Mouse (Mus musculus) spleen, postnatal 10 days (tissue): ENCODE results near the gene Tcte1.

Source experiments
- DNase-seq, 2 experiments: peaks; one replicate each; pipeline ENCODE4 v3.0.0; 2021 to 2022; ENCODE audit warnings: low spot score in 2 of 2

Tcte1 gene

DNA sequence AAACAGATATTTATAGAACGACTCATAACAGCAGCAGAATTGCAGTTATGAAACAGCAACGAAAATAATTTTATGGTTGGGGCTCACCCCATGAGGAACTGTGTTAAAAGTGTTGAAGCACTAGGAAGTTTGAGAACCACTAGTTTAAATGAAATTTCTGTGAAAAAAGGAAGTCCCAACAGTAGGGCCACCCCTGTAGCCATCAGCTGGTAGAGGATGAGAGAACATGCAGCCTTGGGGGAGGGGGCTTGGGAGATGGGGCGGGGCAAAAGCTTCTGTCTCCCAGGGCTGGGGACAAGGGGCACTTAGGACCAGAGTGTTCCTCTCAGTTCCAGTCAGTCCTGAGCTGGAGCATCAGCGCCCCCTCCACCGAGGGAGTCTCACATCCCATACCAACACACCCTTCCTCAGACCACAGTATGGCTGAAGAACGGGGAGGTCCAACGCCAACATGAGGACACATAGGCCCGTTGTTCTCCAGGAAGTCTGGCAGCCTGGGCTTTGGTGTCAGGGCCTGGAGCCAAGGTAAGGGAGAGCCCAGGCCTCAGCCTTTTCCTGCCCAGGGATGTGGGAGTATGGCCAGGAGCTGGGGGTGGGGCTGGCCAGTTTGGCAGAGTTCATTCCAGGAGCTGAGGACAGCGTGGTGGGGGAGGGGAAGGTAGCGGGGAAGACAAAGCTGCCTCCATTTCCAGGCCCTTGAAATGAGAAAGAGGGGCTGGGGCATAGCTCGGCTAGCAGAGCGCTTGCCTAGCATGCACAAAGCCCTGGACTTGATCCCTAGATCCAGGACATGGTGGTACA, 61.1 kb downstream of the Tcte1 start:
- peak in 1 of 2 experiments; percentile 53 for DNase-seq

DNA sequence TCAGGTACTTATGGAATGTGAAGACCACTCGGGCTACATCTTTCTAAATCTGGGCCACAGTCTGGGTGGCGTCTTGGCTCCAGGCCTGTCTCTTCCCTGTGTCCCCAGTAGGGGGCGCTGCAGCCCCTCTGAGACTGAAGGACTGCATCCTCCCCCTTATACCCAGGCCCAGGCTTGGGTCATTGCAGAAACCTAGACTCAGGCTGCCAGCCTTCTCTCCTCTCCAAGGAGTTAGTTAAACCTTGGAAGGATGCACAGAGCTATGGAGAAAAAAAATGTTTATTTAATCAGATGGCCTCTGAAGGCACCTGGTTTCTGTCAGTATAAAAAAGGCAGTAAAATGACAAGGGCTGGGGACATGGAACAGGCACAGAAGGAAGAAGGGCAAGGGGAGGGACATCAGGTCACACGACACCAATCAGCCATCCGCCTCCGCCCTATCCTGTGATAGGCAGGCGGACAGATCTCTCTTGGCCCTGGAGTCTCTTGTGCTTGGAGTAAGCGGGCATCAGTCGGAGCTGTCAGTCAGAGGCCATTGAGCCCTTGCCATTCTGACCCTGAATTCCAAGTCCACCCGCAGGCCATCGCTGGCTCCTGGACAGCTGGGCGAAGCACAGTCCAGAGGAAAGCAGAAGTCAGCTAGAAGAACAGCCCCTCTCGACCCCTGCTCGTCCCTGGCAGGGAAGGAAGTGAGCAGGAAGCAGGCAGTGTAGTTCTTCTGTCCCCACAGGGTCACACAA, 61.9 kb downstream of the Tcte1 start:
- DNase-seq: peak; percentile 61 to 81

DNA sequence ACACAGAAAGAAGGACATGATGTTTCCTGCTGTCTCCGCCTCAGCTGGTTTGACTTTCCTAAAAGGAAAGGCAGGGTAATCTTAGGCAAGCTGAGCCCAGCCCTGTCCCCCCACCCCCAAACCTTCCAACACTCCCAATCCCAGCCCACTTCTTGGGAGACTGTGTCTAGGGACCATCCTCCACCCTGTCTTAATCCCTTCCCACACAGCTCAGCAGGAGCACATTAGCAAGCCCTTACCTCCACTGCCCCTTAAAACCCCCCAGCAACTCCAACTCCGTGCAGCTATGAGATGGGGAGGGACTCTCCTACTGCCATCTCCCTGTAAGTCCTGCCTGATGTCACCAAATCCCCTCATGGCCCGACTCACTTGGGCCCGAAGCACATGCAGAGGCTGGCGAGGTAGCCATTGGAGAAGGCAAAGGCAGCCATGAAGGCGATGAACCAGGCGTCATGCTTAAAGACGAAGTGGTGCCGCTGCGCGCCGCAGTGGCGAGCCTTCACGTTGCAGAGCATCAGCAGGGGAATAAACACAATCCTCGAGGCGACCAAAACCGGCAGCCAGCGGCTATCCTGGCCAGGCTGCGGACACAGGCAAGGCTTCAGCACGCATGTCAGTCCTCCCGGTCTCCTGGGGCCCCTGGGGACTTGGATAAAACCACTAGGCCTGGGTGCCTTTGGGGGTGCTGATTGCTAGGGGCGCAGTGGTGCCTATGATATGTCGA, 62.7 kb downstream of the Tcte1 start:
- no peak for DNase-seq

DNA sequence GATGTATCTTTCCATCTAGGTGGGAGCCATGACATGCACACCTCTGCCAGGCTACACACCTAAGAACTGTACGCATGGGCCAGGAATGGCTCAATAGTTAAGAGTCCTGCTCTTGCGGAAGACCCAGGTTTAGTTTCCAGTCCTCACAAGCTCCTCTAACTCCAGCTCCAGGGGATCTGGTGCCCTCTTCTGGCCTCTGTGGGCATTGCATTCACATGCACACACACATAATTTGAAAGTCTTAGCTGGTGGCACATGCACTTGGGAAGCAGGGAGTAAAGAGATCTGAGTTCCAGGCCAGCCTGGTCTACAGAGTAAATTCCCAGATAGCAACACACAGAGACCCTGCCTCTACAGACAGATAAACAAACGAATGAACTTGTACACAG, 63.2 kb downstream of the Tcte1 start:
- DNase-seq: peak in 1 of 2 experiments; percentile 67

DNA sequence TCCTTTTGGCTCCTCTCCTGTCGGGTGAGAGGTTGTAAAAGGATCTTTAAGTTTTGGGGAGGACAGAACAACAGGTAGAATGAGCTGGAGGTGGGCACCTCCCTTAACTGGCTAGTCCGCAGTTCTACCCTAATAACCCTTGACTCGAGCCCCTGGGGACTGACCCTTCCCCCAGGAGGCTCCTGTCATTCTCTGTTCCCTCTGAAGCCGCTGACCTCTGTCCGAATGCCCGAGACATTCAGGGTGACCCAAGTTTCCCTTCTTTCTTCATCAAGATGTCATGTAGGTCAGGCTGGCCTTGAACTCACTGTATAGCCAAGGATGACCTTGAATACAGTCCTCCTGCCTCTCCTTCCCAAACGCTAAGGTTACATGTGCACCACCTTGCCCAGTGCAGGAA, 65.1 kb downstream of the Tcte1 start:
- DNase-seq: no peak

DNA sequence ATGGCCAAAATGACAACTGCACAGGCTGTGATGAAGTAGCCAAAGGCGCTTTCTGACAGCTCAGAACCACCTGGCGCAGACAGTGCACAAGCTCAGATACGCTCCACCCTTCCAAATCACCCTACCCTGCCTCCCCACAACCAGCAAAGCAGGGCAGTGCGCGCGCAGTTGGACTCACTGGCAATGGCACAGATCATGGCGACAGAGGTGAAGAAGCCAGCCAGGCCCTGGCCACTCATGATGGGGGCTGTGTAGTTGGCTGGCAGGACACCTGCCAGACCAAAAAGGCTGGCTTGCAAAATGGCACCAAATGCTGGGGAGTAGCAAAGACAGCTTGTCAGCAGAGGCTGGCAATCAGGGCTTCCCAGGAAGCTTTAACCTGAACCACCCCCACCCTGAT, 66.0 kb downstream of the Tcte1 start:
- no peak for DNase-seq

DNA sequence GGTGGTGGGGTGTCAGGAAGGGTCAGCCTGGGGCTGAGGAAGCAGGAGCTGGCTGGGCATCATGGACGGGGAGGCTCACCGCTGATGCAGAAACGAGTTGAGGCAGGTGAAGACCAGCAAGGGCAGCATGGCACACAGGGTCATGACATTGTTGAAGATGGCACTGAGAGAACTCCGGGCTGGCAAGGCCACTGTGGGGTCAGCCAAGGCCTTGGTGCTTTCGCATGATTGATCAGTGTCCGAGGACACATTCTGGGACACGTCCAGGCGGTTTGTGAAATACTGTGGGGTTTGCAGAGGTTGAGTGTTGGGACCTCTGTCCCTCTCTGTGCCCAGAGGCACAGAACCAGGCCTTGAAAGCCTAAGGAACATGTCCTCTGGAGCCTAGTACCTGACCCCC, 66.6 kb downstream of the Tcte1 start:
- no peak for DNase-seq

DNA sequence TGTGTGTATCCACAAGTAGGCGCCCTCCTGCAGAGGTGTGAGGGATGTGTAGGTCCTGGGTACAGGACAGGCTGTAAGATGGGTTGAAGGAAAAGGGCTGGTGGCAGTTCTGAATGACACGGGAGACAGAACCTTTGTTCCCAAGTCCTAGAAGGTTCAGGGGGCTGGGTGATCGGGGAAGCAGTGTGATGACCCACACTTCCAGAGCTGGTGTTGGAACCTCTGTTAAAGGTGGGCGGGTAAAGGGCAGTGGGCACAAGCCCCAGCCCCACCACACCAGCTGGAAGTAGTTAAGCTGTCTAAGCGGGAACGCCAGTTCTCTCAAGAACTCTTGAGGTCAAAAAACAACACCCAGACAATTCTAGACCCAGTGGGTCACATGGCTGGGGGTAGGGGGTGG, 67.2 kb downstream of the Tcte1 start:
- peak in 1 of 2 experiments; percentile 10 for DNase-seq

DNA sequence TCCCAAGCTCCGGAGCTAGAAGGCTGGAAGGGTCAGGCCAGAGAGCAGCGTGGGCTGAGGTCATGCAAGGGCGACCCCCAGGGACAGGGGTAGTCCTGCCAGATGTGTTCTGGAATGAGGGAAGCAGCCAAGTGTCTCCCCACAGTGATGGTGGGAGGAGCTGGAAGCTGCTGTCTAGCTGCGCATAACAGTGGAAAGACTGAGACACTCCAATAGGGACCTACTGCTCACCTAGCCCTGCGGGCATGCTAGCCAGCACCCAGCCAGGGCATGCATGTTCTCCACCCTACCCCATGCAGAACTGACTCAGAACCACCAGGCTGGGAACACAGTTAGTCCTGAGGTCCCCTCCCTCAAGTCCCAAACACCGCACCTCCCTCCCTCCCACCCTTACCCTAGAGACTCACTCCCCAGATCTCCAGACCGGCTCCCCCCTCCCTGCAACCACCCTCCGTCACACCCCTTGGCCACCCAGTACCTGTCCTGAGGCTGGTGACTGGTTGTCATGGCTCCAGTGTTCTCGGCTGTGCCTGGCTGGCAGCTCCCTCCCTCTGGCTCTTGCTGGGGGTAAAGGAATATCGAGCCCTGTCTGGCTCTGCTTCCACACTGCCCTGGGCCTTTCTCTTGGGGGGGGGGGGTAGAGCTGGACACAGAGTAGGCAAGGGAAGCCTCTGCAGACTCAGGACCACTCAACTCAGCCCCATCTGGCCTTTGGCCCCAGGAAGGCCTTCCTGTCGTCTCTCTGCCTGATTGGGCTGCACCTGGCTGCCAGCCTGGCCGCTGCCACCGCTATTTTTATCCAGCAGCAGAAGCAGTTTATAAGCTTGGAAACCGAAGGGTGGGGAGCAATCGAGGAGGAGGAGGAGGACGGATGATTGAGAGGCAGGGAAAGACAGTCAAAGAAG, 68.7 kb downstream of the Tcte1 start:
- DNase-seq: peak in 1 of 2 experiments; percentile 21
